Mouse (Mus musculus): ENCODE results near the gene Krtap24-1. TPM values are rescaled to one million over a fixed set of nuclear protein-coding genes. Genes with fewer than 3 reads are reported as not detected.
A peak's percentile ranks its signal among the peaks of the same experiment; 100 is the strongest.

Krtap24-1 gene
- polyA plus RNA-seq (2015; fragmentation: Nextera tagmentation; extraction: Ambion mirVana) = not detected in 2 replicates

DNA sequence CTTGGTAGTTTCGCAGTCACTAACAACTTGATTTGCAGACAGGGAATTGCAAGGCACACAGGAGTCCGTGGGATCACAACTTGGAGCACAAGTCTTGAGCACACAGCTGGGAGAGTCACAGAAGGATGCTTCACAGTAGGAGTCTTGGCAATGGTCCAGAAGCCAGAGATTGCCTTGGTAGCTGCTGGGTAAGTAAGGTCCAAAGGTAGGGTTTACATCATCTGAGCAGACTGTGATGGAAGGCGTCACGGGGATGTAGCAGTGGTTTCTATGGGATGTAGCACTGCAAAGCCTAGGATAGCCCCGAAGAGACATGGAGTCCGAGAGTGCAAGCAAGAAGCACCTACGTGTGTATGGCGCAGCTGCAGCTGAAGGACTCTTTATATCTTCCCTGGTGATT lies at the start of gene Krtap24-1:
Gene Krtap24-1 (minus strand): TSS at position 358 of the 400 bp plus-strand sequence.
- 87% methylated on average over 8 of the region's 8 CpGs for WGBS
- no peaks in the 10 kb centered on the region for H3K4me1 ChIP-seq (ENCODE audit: control insufficient read depth, insufficient read depth, low read length)

GRCm38 (mm10) chr16:88657426-88657825 lies 45.3 kb upstream of the Krtap24-1 start:
- H3K36me3 ChIP-seq (ENCODE audit: control insufficient read depth, insufficient read depth) = no peaks in the 10 kb centered on the region
- H3K4me2 ChIP-seq (ENCODE audit: low read depth, low read length) = no peak overlapping the region
- 60% methylated on average over 1 of the region's 1 CpGs for WGBS
- no peak overlapping the region for H3K27ac ChIP-seq (ENCODE audit: low read length)
- no peaks in the 10 kb centered on the region for H3K4me1 ChIP-seq (ENCODE audit: control insufficient read depth, insufficient read depth, low read length)
- no peak overlapping the region for H3K9ac ChIP-seq (ENCODE audit: low read length)
- no peaks in the 10 kb centered on the region for H3K9me3 ChIP-seq (replicated peaks; ENCODE audit: control insufficient read depth, low read length)
- no peak overlapping the region for H3K4me3 ChIP-seq (ENCODE audit: low read length)
- no peak for ATAC-seq (replicated peaks; ENCODE audit: extremely low read depth, insufficient read depth, low FRiP score)
- no peaks in the 10 kb centered on the region for H3K27me3 ChIP-seq (ENCODE audit: control insufficient read depth, insufficient read depth, low read length)

More for the DNA sequence above, at the start of gene Krtap24-1:
- H3K4me3 ChIP-seq (ENCODE audit: low read length) = no peak within 1 kb of the TSS
- no peaks in the 10 kb centered on the region for H3K9me3 ChIP-seq (replicated peaks; ENCODE audit: control insufficient read depth, low read length)
- ATAC-seq (replicated peaks; ENCODE audit: extremely low read depth, insufficient read depth, low FRiP score) = no peak
- no peak within 1 kb of the TSS for H3K9ac ChIP-seq (ENCODE audit: low read length)
- H3K4me2 ChIP-seq (ENCODE audit: low read depth, low read length) = no peak within 1 kb of the TSS
- H3K27ac ChIP-seq (ENCODE audit: low read length) = no peak within 1 kb of the TSS
- no peaks in the 10 kb centered on the region for H3K27me3 ChIP-seq (ENCODE audit: control insufficient read depth, insufficient read depth, low read length)
- H3K36me3 ChIP-seq (ENCODE audit: control insufficient read depth, insufficient read depth) = no peaks in the 10 kb centered on the region

DNA sequence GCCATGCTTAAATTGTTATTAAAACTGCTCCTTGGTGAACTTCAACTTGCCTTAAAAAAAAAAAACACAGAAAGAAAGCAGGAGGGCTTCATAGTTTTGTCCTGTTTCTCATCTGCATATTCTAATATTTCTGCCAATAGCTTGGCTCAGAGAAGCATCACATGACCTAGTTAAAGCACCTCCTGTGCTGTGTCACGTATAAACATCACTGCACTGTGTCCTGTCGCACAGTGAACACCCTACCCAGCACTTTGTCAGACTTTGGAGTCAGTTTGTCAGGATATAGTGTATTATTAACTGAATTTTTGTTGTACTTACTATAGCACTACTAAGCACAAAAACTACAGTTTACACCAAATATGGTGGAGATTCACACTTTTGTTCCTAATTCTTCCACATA lies 39.9 kb upstream of the Krtap24-1 start:
- no peaks in the 10 kb centered on the region for H3K27me3 ChIP-seq (ENCODE audit: control insufficient read depth, insufficient read depth, low read length)
- no peak overlapping the region for H3K4me2 ChIP-seq (ENCODE audit: low read depth, low read length)
- H3K9me3 ChIP-seq (replicated peaks; ENCODE audit: control insufficient read depth, low read length) = no peaks in the 10 kb centered on the region
- H3K9ac ChIP-seq (ENCODE audit: low read length) = no peak overlapping the region
- WGBS = 55% methylated on average over 2 of the region's 2 CpGs
- no peak for ATAC-seq (replicated peaks; ENCODE audit: extremely low read depth, insufficient read depth, low FRiP score)
- no peak overlapping the region for H3K4me3 ChIP-seq (ENCODE audit: low read length)
- no peak overlapping the region for H3K27ac ChIP-seq (ENCODE audit: low read length)
- no peaks in the 10 kb centered on the region for H3K36me3 ChIP-seq (ENCODE audit: control insufficient read depth, insufficient read depth)
- no peaks in the 10 kb centered on the region for H3K4me1 ChIP-seq (ENCODE audit: control insufficient read depth, insufficient read depth, low read length)

DNA sequence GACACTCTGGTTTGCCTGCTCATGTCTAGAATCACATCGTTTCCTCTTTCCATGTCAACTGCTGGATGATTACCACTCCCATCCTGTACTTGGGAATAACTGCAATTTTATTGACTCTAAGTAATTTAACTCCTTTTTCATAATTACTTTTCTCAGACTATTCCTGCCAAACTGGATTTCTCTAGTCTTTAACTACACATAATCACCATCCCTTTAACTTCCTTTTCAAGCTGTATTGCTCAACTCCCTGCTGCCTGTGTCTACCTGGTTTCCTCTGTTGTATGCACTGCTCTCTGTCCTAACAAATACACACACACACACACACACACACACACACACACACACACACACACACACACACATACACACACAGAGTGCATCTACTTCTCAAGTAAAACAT lies 39.0 kb upstream of the Krtap24-1 start:
- no peaks in the 10 kb centered on the region for H3K9me3 ChIP-seq (replicated peaks; ENCODE audit: control insufficient read depth, low read length)
- WGBS = 46% methylated on average over 1 of the region's 1 CpGs
- no peak overlapping the region for H3K4me2 ChIP-seq (ENCODE audit: low read depth, low read length)
- H3K36me3 ChIP-seq (ENCODE audit: control insufficient read depth, insufficient read depth) = no peaks in the 10 kb centered on the region
- no peak overlapping the region for H3K4me3 ChIP-seq (ENCODE audit: low read length)
- no peak for ATAC-seq (replicated peaks; ENCODE audit: extremely low read depth, insufficient read depth, low FRiP score)
- H3K27me3 ChIP-seq (ENCODE audit: control insufficient read depth, insufficient read depth, low read length) = no peaks in the 10 kb centered on the region
- no peaks in the 10 kb centered on the region for H3K4me1 ChIP-seq (ENCODE audit: control insufficient read depth, insufficient read depth, low read length)
- H3K9ac ChIP-seq (ENCODE audit: low read length) = no peak overlapping the region
- H3K27ac ChIP-seq (ENCODE audit: low read length) = no peak overlapping the region

DNA sequence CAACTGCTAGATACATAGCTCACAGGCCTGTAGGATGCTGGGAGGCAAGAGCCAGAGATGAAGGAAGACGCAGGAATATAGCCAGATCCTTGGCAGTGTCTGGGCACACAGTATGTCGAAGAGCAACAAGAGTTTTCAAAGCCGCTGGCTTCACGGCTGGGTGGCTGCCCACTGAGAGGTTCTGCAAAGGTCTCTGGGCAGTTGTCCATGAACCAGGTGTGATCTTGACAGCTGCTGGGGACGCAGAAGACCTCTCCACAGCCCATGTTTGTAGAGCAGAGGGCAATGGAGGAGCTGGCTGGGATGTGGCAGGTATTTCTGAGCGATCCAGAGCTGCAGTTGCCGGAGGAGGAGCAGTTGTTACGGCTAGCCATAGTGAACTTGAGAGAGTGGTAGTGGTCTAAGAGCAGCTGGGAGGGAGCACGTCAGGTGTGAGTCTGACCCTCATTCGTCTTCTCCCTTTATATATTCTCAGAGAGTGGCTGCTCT lies 35.3 kb upstream of the Krtap24-1 start, which contains the start of gene Krtap26-1:
Gene Krtap26-1 (minus strand): TSS at position 439 of the 489 bp plus-strand sequence.
- Histone ChIP-seq H3K27ac (ENCODE audit: low read length) (no peak within 1 kb of the TSS), H3K36me3 (ENCODE audit: control insufficient read depth, insufficient read depth) (no peaks in the 10 kb centered on the region), H3K4me1 (ENCODE audit: control insufficient read depth, insufficient read depth, low read length) (no peaks in the 10 kb centered on the region), H3K27me3 (ENCODE audit: control insufficient read depth, insufficient read depth, low read length) (no peaks in the 10 kb centered on the region), H3K9me3 (replicated peaks; ENCODE audit: control insufficient read depth, low read length) (no peaks in the 10 kb centered on the region), H3K4me2 (ENCODE audit: low read depth, low read length) (no peak within 1 kb of the TSS), H3K9ac (ENCODE audit: low read length) (no peak within 1 kb of the TSS), H3K4me3 (ENCODE audit: low read length) (no peak within 1 kb of the TSS)
- ATAC-seq (replicated peaks; ENCODE audit: extremely low read depth, insufficient read depth, low FRiP score) = no peak
- 80% methylated on average over 10 of the region's 10 CpGs for WGBS

- Histone ChIP-seq H3K27me3 (ENCODE audit: control insufficient read depth, insufficient read depth, low read length) (no peaks in the 10 kb centered on the region), H3K9ac (ENCODE audit: low read length) (no peak overlapping the region), H3K4me1 (ENCODE audit: control insufficient read depth, insufficient read depth, low read length) (no peaks in the 10 kb centered on the region), H3K36me3 (ENCODE audit: control insufficient read depth, insufficient read depth) (no peaks in the 10 kb centered on the region), H3K4me3 (ENCODE audit: low read length) (no peak overlapping the region), H3K4me2 (ENCODE audit: low read depth, low read length) (no peak overlapping the region), H3K9me3 (replicated peaks; ENCODE audit: control insufficient read depth, low read length) (no peaks in the 10 kb centered on the region), H3K27ac (ENCODE audit: low read length) (no peak overlapping the region)
- 78% methylated on average over 8 of the region's 8 CpGs for WGBS
- ATAC-seq (replicated peaks; ENCODE audit: extremely low read depth, insufficient read depth, low FRiP score) = no peak
These were observed 34.5 kb upstream of the Krtap24-1 start for GRCm38 (mm10) chr16:88646366-88647111.

DNA sequence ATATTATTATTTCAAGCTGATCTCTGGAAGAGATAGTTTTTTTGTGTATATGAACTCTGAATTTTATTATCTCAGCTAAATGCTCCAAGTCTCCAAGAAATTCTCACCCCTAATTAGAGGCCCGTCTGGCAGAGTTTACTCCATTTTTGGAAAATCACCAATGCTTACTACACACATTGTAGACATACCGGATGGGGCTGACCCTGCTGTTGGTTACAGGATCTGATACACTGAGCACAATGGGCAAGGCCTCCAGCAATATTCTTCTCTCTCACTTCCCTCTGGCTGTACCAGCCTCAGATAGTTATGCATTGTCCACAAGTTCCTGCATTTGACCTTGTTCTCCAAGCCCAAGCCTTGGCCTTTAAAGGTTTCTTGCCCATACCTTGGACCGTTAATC lies 28.0 kb upstream of the Krtap24-1 start:
- Histone ChIP-seq H3K36me3 (ENCODE audit: control insufficient read depth, insufficient read depth) (no peaks in the 10 kb centered on the region), H3K9ac (ENCODE audit: low read length) (no peak overlapping the region), H3K27me3 (ENCODE audit: control insufficient read depth, insufficient read depth, low read length) (no peaks in the 10 kb centered on the region), H3K4me3 (ENCODE audit: low read length) (no peak overlapping the region), H3K27ac (ENCODE audit: low read length) (no peak overlapping the region), H3K4me2 (ENCODE audit: low read depth, low read length) (no peak overlapping the region), H3K9me3 (replicated peaks; ENCODE audit: control insufficient read depth, low read length) (no peaks in the 10 kb centered on the region; the same call in 1 of the 2 replicates), H3K4me1 (ENCODE audit: control insufficient read depth, insufficient read depth, low read length) (peaks cover under 1% of the 10 kb centered on the region; the same call in 1 of the 2 replicates)
- 71% methylated on average over 3 of the region's 3 CpGs for WGBS
- no peak for ATAC-seq (replicated peaks; ENCODE audit: extremely low read depth, insufficient read depth, low FRiP score)

DNA sequence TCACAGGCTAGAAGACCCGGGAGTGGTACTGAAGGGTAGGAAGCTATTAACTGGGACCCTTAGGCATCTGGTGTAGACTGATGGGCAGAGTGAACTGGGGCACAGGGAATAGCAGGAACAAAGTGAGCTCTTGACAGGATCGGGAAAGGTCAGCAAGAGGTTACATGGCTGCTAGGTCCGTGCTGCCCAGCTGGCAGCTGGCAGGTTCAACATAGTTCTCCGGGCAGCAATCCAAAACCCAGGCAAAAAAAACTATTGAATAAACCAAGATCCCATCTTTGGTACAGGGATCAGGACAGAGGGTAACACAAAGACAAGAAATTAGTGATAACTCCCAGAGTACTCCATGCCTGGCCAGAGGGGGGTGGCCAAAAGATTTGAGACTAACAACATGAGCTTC lies 23.1 kb upstream of the Krtap24-1 start:
- Histone ChIP-seq H3K4me3 (ENCODE audit: low read length) (no peak overlapping the region), H3K27ac (ENCODE audit: low read length) (no peak overlapping the region), H3K27me3 (ENCODE audit: control insufficient read depth, insufficient read depth, low read length) (no peaks in the 10 kb centered on the region), H3K9ac (ENCODE audit: low read length) (no peak overlapping the region), H3K36me3 (ENCODE audit: control insufficient read depth, insufficient read depth) (no peaks in the 10 kb centered on the region), H3K4me1 (ENCODE audit: control insufficient read depth, insufficient read depth, low read length) (peaks cover 3% of the 10 kb centered on the region; the same call in 1 of the 2 replicates), H3K4me2 (ENCODE audit: low read depth, low read length) (no peak overlapping the region), H3K9me3 (replicated peaks; ENCODE audit: control insufficient read depth, low read length) (no peaks in the 10 kb centered on the region)
- peak; percentile 70; the same call in 1 of the 2 replicates for ATAC-seq (replicated peaks; ENCODE audit: extremely low read depth, insufficient read depth, low FRiP score)
- 38% methylated on average over 4 of the region's 4 CpGs for WGBS

- no peaks in the 10 kb centered on the region for H3K36me3 ChIP-seq (ENCODE audit: control insufficient read depth, insufficient read depth)
- H3K4me1 ChIP-seq (ENCODE audit: control insufficient read depth, insufficient read depth, low read length) = peaks cover 3% of the 10 kb centered on the region; the same call in 1 of the 2 replicates
- H3K9me3 ChIP-seq (replicated peaks; ENCODE audit: control insufficient read depth, low read length) = no peaks in the 10 kb centered on the region
- H3K4me3 ChIP-seq (ENCODE audit: low read length) = no peak overlapping the region
- H3K27me3 ChIP-seq (ENCODE audit: control insufficient read depth, insufficient read depth, low read length) = no peaks in the 10 kb centered on the region
- H3K4me2 ChIP-seq (ENCODE audit: low read depth, low read length) = no peak overlapping the region
- 66% methylated on average over 4 of the region's 4 CpGs for whole genome bisulfite sequencing
- ATAC-seq (replicated peaks; ENCODE audit: extremely low read depth, insufficient read depth, low FRiP score) = no peak
- no peak overlapping the region for H3K27ac ChIP-seq (ENCODE audit: low read length)
- no peak overlapping the region for H3K9ac ChIP-seq (ENCODE audit: low read length)
These were observed 19.4 kb upstream of the Krtap24-1 start for GRCm38 (mm10) chr16:88631474-88631873.
